Mouse (Mus musculus): ENCODE measurements at regions not wholly inside any gene's neighbourhood (a gene's known extent, or its start where the extent isn't known, plus 50 kb on each side); places are given as distances from the start of the nearest gene placed in this dataset.
"Not testable (repeated sequence)": the region's sequence is repeated elsewhere in the genome, so short reads cannot be mapped to it uniquely, and the experiment has no call there.

DNA sequence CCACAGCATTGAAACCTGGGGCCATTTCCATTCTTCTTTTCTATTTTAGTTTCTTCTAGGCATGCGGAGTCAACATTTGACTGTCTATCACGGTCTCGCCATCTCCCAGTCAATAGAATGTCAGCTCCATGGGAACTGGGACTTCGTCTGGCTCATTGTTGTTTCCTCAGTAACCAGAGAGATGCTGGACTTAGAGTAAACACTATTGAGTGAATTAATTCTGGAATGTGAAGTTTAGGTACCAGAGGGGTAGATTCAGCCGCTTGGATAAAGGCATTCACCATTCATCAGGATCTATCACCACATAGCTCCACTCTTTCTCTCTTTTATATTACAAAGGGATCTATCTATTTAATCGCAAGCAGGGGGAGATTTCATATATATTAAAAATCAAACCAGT lies 354.2 kb upstream of the Igfbp7 start:
- Histone ChIP-seq H3K9ac (no peak overlapping the region), H3K36me3 (no peaks in the 10 kb centered on the region), H3K4me3 (no peak overlapping the region), H3K27me3 (replicated peaks) (no peaks in the 10 kb centered on the region), H3K4me1 (replicated peaks) (no peaks in the 10 kb centered on the region), H3K9me3 (replicated peaks) (0 out of 2 replicates have a peak, but pooled peaks cover 6% of the 10 kb centered on the region), H3K4me2 (no peak overlapping the region), H3K27ac (ENCODE audit: poor library complexity, severe bottlenecking) (no peak overlapping the region)
- no peak for ATAC-seq (ENCODE audit: insufficient number of reproducible peaks, low FRiP score)
- WGBS = 80% methylated on average over 6 of the region's 6 CpGs

DNA sequence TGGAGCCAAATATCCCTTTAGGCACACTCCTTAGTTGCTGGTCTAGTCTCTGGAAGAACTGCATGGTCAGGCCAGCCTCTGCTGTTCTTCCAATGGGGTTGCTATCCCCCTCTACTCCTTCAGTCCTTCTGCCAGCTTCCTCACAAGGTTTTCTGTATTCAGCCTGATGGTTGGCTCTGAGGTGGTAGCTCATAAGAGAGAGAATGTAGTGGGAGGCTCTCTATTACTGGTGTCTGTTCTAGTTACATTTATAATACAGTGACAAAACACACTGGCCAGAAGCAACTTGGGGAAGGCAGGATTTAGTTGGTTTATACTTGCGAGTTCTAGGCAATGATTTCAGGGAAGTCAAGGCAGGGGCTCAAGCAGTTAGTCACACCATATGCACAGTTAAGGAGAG lies 341.1 kb upstream of the Igfbp7 start:
- H3K9me3 ChIP-seq (replicated peaks) = no peaks in the 10 kb centered on the region
- no peaks in the 10 kb centered on the region for H3K4me1 ChIP-seq (replicated peaks)
- H3K9ac ChIP-seq = no peak overlapping the region
- 85% methylated on average over 1 of the region's 1 CpGs for WGBS
- H3K27me3 ChIP-seq (replicated peaks) = no peaks in the 10 kb centered on the region
- no peak for ATAC-seq (ENCODE audit: insufficient number of reproducible peaks, low FRiP score)
- H3K27ac ChIP-seq (ENCODE audit: poor library complexity, severe bottlenecking) = no peak overlapping the region
- H3K4me2 ChIP-seq = no peak overlapping the region
- H3K36me3 ChIP-seq = no peaks in the 10 kb centered on the region
- no peak overlapping the region for H3K4me3 ChIP-seq

DNA sequence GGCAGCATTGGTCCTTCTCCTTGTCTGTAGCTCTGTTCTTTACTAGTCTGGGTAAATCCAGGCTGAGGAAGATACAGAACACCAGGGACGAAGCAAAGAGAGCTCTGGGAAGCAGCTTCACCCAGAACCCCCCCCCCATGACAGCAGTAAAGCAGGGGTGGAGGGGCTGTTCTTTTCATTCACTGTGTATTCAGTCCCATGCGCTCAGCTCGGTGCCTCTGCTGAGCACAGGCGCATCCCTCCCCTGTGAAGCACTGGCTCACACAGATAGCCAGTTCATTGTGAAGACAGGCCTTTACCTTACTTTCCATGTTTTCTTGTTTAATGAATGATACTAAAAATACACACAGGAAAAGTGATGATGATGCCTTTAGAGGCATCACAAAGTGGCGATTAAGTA lies 338.8 kb upstream of the Igfbp7 start:
- Histone ChIP-seq H3K9ac (no peak overlapping the region), H3K4me2 (no peak overlapping the region), H3K4me3 (no peak overlapping the region), H3K27ac (ENCODE audit: poor library complexity, severe bottlenecking) (no peak overlapping the region), H3K36me3 (no peaks in the 10 kb centered on the region), H3K4me1 (replicated peaks) (no peaks in the 10 kb centered on the region), H3K9me3 (replicated peaks) (no peaks in the 10 kb centered on the region), H3K27me3 (replicated peaks) (no peaks in the 10 kb centered on the region)
- WGBS = 81% methylated on average over 5 of the region's 5 CpGs
- ATAC-seq (ENCODE audit: insufficient number of reproducible peaks, low FRiP score) = no peak

DNA sequence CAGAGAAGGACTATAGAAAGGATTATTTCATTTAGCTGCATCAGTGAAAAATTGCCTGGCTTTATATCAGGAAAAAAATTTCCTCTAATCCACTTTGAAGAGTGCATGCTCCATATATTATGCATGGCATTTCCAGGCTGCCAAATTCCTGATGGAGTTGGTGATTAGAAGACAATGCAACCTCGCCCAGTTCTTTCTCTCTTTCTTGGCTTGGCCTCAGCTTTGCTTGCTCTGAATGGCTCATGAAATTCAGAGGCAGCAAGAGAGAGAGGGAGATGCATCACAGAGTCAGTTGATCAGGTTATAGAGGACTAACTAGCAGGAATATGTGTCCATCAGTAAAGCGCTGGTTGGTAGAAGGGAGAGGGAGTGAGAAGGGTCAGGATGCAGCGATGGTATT lies 335.6 kb upstream of the Igfbp7 start:
- Histone ChIP-seq H3K4me2 (no peak overlapping the region), H3K9me3 (replicated peaks) (no peaks in the 10 kb centered on the region), H3K27me3 (replicated peaks) (no peaks in the 10 kb centered on the region), H3K9ac (no peak overlapping the region), H3K4me1 (replicated peaks) (no peaks in the 10 kb centered on the region), H3K27ac (ENCODE audit: poor library complexity, severe bottlenecking) (no peak overlapping the region), H3K4me3 (no peak overlapping the region), H3K36me3 (no peaks in the 10 kb centered on the region)
- WGBS = 73% methylated on average over 3 of the region's 3 CpGs
- ATAC-seq (ENCODE audit: insufficient number of reproducible peaks, low FRiP score) = no peak

DNA sequence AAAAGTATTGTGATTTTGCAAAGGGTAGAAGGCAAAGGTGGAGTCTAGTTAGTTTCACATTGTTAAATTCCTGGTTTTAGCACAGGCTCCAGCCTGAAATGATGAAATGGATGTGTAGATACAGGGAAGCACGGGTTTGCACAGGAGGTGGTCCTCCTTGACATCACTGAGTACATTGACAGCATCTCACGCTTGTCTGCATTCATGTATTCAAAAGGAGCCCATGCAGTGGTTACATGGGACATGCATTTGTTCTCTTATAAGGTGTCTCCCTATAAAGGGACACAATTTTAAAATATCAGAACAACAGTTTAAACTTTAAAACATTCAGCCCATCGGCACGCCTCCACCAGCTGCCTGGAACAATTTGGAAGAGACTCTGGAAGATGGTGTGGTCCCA lies 322.4 kb upstream of the Igfbp7 start:
- WGBS = 75% methylated on average over 4 of the region's 4 CpGs
- not testable (repeated sequence) for H3K9ac ChIP-seq; ATAC-seq (ENCODE audit: insufficient number of reproducible peaks, low FRiP score)

DNA sequence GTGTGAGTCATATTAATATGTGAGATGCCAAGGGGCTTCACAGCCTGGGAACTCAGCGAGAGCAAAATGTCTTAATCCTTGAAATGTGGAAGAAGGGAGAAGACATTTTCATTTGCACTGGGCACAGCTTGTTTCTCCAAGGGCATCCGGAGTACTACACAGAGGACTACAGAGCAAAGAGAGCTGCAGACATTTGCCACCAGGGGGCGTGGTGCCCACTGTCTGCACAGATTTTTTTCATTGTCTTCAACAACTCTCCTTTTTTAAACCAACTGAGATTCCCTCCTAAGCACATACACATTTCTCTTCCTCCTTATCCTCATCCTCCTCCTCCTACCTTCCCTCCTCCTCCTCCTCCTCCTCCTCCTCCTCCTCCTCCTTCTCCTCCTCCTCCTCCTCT lies 273.8 kb upstream of the Igfbp7 start:
- no peaks in the 10 kb centered on the region for H3K36me3 ChIP-seq
- H3K9ac ChIP-seq = no peak overlapping the region
- no peak overlapping the region for H3K27ac ChIP-seq (ENCODE audit: poor library complexity, severe bottlenecking)
- no peaks in the 10 kb centered on the region for H3K9me3 ChIP-seq (replicated peaks)
- H3K4me3 ChIP-seq = no peak overlapping the region
- H3K4me2 ChIP-seq = no peak overlapping the region
- no peaks in the 10 kb centered on the region for H3K4me1 ChIP-seq (replicated peaks)
- ATAC-seq (ENCODE audit: insufficient number of reproducible peaks, low FRiP score) = no peak
- H3K27me3 ChIP-seq (replicated peaks) = no peaks in the 10 kb centered on the region
- whole genome bisulfite sequencing = 67% methylated on average over 3 of the region's 3 CpGs

More for the DNA sequence above, 322.4 kb upstream of the Igfbp7 start:
- H3K27ac ChIP-seq (ENCODE audit: poor library complexity, severe bottlenecking); H3K36me3 ChIP-seq; H3K4me2 ChIP-seq; H3K27me3 ChIP-seq (replicated peaks); H3K4me3 ChIP-seq; H3K4me1 ChIP-seq (replicated peaks); H3K9me3 ChIP-seq (replicated peaks): not testable (repeated sequence)

DNA sequence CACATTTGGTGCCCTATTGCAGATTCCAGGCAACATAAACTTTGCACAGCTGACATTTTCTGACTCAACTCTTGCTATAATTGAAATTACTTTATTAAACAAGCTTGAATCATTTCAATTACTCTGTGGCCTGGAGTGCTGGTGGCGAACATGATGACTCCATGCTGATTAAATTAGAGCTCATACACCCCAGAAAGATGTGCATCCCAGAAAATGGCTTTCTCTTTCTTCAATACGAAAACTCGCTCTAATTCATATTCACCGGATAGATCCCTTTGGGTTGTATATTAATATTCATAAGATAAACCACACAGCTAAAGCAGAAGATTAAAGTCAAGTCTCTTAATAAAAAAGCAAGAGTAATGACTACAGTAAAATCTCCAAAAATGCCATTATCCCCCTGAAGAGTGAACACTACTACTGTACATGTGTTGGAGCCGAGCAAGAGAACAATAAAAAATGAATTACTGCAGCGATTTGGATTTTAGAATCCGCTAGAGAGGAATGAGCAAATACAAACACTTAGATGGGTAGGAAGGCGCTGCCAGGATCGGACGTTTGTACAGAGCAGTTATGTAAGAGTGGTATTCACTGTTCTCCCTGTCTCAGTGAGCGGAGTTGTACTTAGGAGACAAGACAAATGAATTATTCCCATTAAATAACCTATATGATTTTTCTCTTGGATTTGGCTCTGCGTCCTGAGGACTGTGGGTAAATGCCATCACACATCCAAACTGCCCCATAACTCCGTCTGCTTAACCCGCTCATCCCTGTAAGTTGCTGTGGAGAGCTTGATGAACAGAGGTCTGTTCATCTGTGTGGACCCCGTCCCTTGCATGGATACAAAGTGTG lies 264.5 kb upstream of the Igfbp7 start:
- Histone ChIP-seq H3K4me3 (no peak overlapping the region), H3K27ac (ENCODE audit: poor library complexity, severe bottlenecking) (no peak overlapping the region), H3K9ac (no peak overlapping the region), H3K9me3 (replicated peaks) (no peaks in the 10 kb centered on the region), H3K4me2 (no peak overlapping the region), H3K36me3 (no peaks in the 10 kb centered on the region), H3K27me3 (replicated peaks) (no peaks in the 10 kb centered on the region), H3K4me1 (replicated peaks) (no peaks in the 10 kb centered on the region)
- 84% methylated on average over 15 of the region's 15 CpGs for WGBS
- no peak for ATAC-seq (ENCODE audit: insufficient number of reproducible peaks, low FRiP score)

DNA sequence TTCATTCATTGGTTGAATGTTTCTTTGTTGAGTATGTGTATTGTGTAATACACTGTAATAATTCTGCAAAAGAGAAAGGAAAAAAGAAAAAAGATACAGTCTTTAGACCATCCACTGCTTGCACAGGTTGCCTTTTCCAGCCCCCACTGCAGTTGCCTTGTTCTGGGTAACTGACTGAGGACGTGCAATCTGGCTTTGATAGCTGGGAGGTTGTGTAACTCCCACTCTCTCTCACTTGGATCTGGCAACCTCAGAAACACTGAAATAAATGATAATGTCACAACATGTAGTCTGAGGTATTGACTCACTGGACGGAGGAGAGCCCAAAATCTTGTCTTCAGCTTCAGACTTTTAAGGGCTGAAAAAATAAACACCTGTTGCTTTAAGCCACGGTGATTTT lies 255.3 kb upstream of the Igfbp7 start:
- H3K4me1 ChIP-seq (replicated peaks) = no peaks in the 10 kb centered on the region

DNA sequence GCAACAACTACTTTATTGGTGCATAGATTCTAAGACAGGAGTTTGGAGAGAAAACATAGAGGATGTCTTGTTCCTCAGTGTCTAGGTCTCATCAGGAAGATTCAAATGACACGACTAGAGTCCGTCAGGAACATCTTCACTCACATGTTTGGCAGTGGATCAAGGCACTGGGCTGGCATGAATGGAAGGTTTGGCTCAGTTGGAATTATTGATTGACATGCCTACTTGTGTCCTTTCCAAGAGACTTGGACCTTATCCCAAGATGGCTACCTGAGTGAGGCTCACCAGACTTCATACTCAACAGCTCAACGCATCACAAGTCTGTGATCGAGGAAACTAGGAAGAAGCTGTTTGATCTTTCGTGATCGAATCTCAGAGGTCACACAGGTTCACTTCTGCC lies 251.2 kb upstream of the Igfbp7 start:
- H3K27me3 ChIP-seq (replicated peaks) = no peaks in the 10 kb centered on the region
- no peaks in the 10 kb centered on the region for H3K4me1 ChIP-seq (replicated peaks)
- WGBS = 86% methylated on average over 6 of the region's 6 CpGs
- H3K9ac ChIP-seq = no peak overlapping the region
- H3K4me3 ChIP-seq = no peak overlapping the region
- H3K27ac ChIP-seq (ENCODE audit: poor library complexity, severe bottlenecking) = no peak overlapping the region
- no peaks in the 10 kb centered on the region for H3K9me3 ChIP-seq (replicated peaks)
- no peak for ATAC-seq (ENCODE audit: insufficient number of reproducible peaks, low FRiP score)
- no peaks in the 10 kb centered on the region for H3K36me3 ChIP-seq
- no peak overlapping the region for H3K4me2 ChIP-seq

More for the DNA sequence above, 255.3 kb upstream of the Igfbp7 start:
- H3K9me3 ChIP-seq (replicated peaks) = no peaks in the 10 kb centered on the region
- WGBS = 55% methylated on average over 3 of the region's 3 CpGs
- no peaks in the 10 kb centered on the region for H3K36me3 ChIP-seq
- no peaks in the 10 kb centered on the region for H3K27me3 ChIP-seq (replicated peaks)
- H3K4me3 ChIP-seq = no peak overlapping the region
- no peak overlapping the region for H3K4me2 ChIP-seq
- H3K9ac ChIP-seq = no peak overlapping the region
- H3K27ac ChIP-seq (ENCODE audit: poor library complexity, severe bottlenecking) = no peak overlapping the region
- ATAC-seq (ENCODE audit: insufficient number of reproducible peaks, low FRiP score) = no peak

DNA sequence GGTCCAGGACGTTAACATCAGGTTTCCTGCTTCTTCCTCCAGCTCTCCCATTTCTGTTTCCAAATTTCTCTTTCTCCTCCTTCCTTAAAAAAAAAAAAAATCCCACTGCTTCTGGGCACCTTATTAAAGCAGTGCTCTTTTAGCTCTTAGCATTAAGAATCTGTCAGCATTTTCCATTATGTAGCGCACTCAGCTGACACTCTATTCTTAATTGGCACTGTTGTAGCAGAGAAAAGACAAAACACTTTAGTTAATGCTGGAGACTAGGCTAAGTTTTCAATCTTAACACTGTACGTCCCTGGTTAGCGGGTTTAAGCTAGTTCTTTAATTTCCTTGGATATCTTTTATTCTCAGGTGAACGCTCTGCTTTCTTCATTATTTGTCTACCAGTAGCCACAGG lies 236.8 kb upstream of the Igfbp7 start:
- H3K4me1 ChIP-seq (replicated peaks) = no peaks in the 10 kb centered on the region
- no peaks in the 10 kb centered on the region for H3K36me3 ChIP-seq
- no peak overlapping the region for H3K9ac ChIP-seq
- H3K4me3 ChIP-seq = no peak overlapping the region
- no peaks in the 10 kb centered on the region for H3K9me3 ChIP-seq (replicated peaks)
- no peak for ATAC-seq (ENCODE audit: insufficient number of reproducible peaks, low FRiP score)
- 82% methylated on average over 5 of the region's 5 CpGs for WGBS
- H3K27me3 ChIP-seq (replicated peaks) = no peaks in the 10 kb centered on the region
- H3K4me2 ChIP-seq = no peak overlapping the region
- H3K27ac ChIP-seq (ENCODE audit: poor library complexity, severe bottlenecking) = no peak overlapping the region

DNA sequence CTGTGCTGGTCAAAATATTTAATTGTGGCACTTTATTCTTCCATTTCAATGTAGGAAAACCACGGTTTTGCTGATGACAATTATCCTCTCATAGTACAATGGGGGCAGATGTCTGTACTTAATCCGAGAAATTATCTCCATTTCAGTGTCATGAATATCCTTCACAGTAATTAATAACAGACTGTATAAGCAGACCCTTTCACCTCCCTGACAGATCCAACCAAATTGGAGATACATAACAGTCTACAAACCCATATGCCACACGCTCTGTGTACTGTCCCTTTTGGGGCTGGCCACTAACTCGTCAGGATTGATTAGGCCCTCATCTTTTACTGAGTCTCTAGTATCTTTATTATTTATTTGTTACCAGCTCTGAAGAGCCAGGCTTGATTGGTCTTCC lies 212.6 kb upstream of the Igfbp7 start:
- Histone ChIP-seq H3K9ac (no peak overlapping the region), H3K36me3 (no peaks in the 10 kb centered on the region), H3K4me2 (no peak overlapping the region), H3K27me3 (replicated peaks) (no peaks in the 10 kb centered on the region), H3K4me1 (replicated peaks) (no peaks in the 10 kb centered on the region), H3K4me3 (no peak overlapping the region), H3K27ac (ENCODE audit: poor library complexity, severe bottlenecking) (no peak overlapping the region), H3K9me3 (replicated peaks) (no peaks in the 10 kb centered on the region; the same call in 1 of the 2 replicates)
- 73% methylated on average over 4 of the region's 4 CpGs for WGBS
- ATAC-seq (ENCODE audit: insufficient number of reproducible peaks, low FRiP score) = no peak

DNA sequence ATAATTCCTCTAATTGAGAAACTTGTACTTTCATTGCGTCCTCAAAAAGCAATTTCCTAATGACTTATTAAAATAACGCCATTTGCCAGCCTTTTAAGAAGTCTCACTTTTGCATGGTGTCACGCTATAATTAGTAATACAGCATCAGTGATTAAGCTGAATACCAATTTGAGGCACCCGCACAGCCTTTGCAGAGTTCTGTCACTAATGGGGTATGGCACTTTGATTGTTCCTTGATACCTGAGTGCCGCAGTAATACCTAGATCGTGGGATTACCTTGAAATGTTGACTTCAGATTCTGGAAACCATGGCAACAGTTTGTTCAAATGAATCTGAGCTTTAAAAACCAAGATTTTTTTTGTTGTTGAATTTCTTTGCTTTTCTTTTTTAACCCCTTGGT lies 202.7 kb upstream of the Igfbp7 start:
- H3K27me3 ChIP-seq (replicated peaks) = no peaks in the 10 kb centered on the region
- no peak overlapping the region for H3K9ac ChIP-seq
- no peaks in the 10 kb centered on the region for H3K36me3 ChIP-seq
- H3K4me2 ChIP-seq = no peak overlapping the region
- H3K4me1 ChIP-seq (replicated peaks) = no peaks in the 10 kb centered on the region
- ATAC-seq (ENCODE audit: insufficient number of reproducible peaks, low FRiP score) = no peak
- no peak overlapping the region for H3K27ac ChIP-seq (ENCODE audit: poor library complexity, severe bottlenecking)
- WGBS = 83% methylated on average over 6 of the region's 6 CpGs
- no peak overlapping the region for H3K4me3 ChIP-seq
- peaks cover 4% of the 10 kb centered on the region for H3K9me3 ChIP-seq (replicated peaks)
